Mouse (Mus musculus): ENCODE measurements around the gene Gm42420. TPM values are rescaled to one million over a fixed set of nuclear protein-coding genes. Genes with fewer than 3 reads are reported as not detected.

The Gm42420 gene
- polyA plus RNA-seq, 1 experiment from 2014 or later, result 1.4 TPM

DNA sequence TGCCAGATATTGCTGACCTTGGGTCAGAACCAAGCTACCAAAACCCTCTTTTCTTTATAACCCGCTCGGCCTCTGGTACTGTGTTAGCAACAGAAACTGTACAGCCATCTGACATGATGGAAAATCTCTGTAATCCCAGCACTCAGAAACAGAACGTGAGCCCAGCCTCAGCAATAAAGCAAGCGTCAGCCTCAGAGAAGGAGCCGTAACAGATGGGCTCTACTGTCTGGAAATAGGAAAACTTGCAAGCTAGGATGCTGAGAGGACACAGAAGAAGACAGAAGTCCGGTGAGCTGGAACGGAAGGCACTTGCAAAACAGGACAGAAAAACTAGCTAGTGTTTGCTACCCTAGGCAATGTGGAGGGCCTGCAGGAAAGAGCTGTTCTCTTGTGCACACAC is 40.1 kb upstream of the Gm42420 start:
- Histone ChIP-seq H3K27ac (ENCODE audit: low read depth, low read length) (no peak overlapping the region), H3K27me3 (ENCODE audit: control insufficient read depth, insufficient read depth, low read length) (no peaks in the 10 kb centered on the region), H3K4me1 (ENCODE audit: control insufficient read depth, insufficient read depth, low read length) (peaks cover 30% of the 10 kb centered on the region), H3K36me3 (ENCODE audit: control insufficient read depth, insufficient read depth, low read length) (no peaks in the 10 kb centered on the region), H3K9ac (ENCODE audit: low read depth, low read length) (no peak overlapping the region), H3K4me3 (ENCODE audit: low read depth, low read length) (no peak overlapping the region), H3K4me2 (no peak overlapping the region), H3K9me3 (replicated peaks; ENCODE audit: control insufficient read depth, low read length) (no peaks in the 10 kb centered on the region)
- ATAC-seq (replicated peaks; ENCODE audit: insufficient number of reproducible peaks, low FRiP score, low TSS enrichment), result no peak
- 82% methylated on average over 7 of the region's 7 CpGs for WGBS (ENCODE audit: insufficient replicate concordance)

DNA sequence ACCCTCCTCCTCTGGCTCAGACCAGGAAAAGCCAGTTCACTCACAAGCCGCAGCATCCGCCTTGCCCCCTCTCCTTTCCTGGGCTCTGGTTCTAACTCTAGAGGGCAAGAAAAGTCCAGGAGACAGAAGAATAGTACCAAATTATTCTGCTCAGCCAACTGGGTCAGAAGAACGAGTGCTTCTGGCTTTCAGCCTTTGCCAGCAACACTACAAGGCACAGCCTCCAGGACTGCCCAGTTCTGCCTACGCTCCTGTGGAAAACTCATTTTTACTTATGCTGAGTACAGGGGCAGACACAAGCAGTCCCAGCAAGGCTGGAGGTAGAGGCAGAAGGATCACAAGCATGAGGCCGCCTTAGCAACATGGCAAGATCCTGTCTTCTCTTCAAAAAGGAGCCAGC is 37.5 kb upstream of the Gm42420 start:
- no peak overlapping the region for H3K4me3 ChIP-seq (ENCODE audit: low read depth, low read length)
- H3K27me3 ChIP-seq (ENCODE audit: control insufficient read depth, insufficient read depth, low read length), result no peaks in the 10 kb centered on the region
- no peak overlapping the region for H3K27ac ChIP-seq (ENCODE audit: low read depth, low read length)
- WGBS (ENCODE audit: insufficient replicate concordance), result 79% methylated on average over 5 of the region's 5 CpGs
- H3K9ac ChIP-seq (ENCODE audit: low read depth, low read length), result no peak overlapping the region
- H3K4me1 ChIP-seq (ENCODE audit: control insufficient read depth, insufficient read depth, low read length), result peaks cover 23% of the 10 kb centered on the region
- no peaks in the 10 kb centered on the region for H3K36me3 ChIP-seq (ENCODE audit: control insufficient read depth, insufficient read depth, low read length)
- no peaks in the 10 kb centered on the region for H3K9me3 ChIP-seq (replicated peaks; ENCODE audit: control insufficient read depth, low read length)
- ATAC-seq (replicated peaks; ENCODE audit: insufficient number of reproducible peaks, low FRiP score, low TSS enrichment), result no peak
- H3K4me2 ChIP-seq, result no peak overlapping the region

DNA sequence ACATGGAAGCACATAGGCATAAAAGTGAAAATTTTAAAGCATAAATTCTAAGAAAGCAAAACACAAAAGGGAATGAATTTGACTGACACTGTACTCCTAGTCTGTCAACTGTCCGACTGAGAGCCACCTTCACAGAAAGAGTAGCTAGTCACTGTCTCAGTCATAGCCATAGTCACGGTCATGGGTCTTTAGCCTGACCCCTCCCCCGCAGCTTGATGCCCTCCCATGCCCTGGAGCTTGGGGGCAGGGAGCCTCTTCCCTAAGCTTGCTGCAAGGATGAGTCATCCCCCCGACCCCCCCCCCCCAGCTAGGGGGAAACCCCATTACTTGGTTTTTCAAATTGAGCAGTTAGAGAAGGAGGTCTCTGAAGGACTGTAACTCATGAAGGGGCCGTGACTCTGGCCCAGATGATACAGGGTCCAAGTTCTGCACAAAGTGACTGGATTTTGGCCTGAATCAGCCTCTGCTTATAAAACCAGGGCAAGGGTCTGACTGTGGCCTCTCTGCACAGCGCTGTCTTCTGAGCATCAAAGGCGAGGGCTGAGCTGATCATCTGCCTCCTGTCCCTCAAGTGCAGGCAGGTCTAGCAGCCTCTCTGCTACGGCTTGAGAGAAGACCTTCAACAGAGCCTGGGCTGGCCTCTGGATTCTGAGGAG is 33.4 kb upstream of the Gm42420 start:
- no peak for ATAC-seq (replicated peaks; ENCODE audit: insufficient number of reproducible peaks, low FRiP score, low TSS enrichment)
- H3K36me3 ChIP-seq (ENCODE audit: control insufficient read depth, insufficient read depth, low read length), result no peaks in the 10 kb centered on the region
- no peaks in the 10 kb centered on the region for H3K9me3 ChIP-seq (replicated peaks; ENCODE audit: control insufficient read depth, low read length)
- no peak overlapping the region for H3K4me2 ChIP-seq
- H3K9ac ChIP-seq (ENCODE audit: low read depth, low read length), result no peak overlapping the region
- H3K27me3 ChIP-seq (ENCODE audit: control insufficient read depth, insufficient read depth, low read length), result no peaks in the 10 kb centered on the region
- H3K27ac ChIP-seq (ENCODE audit: low read depth, low read length), result no peak overlapping the region
- H3K4me3 ChIP-seq (ENCODE audit: low read depth, low read length), result no peak overlapping the region
- H3K4me1 ChIP-seq (ENCODE audit: control insufficient read depth, insufficient read depth, low read length), result peaks cover 28% of the 10 kb centered on the region; the same call in 1 of the 2 replicates
- WGBS (ENCODE audit: insufficient replicate concordance), result 48% methylated on average over 8 of the region's 8 CpGs

DNA sequence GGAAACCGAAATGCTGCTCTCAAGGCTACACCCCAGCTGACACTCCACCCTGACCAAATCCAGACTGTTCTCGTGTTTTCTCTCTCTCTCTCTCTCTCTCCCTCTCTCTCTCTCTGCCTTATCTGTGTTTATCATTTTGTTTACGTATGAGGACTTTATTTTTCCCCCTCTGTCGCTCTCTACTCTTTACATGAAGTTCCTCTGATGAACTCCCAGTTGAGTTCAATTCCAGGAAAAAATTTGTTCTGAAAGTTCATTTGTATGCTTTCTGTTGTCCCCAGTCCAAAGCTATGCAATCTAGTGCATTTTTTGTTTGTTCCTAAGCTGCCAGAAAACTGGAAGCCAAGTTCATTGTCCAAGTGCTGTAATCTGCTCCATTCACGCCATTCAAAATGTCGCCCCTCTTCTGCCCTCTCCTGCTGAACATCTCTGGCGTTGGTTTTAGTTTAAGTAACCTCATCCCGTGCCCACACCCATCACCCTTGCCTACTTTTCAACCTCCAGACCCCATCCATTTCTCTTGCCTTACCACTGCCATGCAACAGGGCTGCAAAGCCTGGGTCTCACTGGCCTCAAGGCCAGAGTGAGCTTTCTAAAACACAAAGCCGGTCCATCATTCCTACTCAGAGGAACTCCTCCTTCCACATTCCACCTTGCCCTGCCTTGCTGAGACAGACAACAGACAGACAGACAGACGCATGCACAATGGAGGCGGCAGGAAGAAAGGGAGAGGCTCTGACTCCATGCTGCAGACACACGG is 30.5 kb upstream of the Gm42420 start:
- H3K27ac ChIP-seq (ENCODE audit: low read depth, low read length), result no peak overlapping the region

DNA sequence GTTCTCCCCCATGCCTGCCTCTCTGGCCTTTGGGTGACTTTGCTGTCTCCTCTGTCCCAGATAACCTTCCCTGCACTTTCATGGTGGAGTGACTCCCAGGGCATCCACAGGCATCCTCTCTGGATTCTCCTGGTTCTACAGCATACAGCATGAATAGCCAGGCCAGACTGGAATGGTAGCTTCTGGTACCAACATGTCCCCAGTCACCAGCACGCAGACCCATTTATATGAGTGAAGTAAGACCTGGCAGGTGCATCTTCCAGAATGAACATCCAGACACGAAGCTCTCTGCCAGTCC is 30.0 kb upstream of the Gm42420 start:
- Histone ChIP-seq H3K9me3 (replicated peaks; ENCODE audit: control insufficient read depth, low read length) (no peaks in the 10 kb centered on the region), H3K36me3 (ENCODE audit: control insufficient read depth, insufficient read depth, low read length) (no peaks in the 10 kb centered on the region), H3K27me3 (ENCODE audit: control insufficient read depth, insufficient read depth, low read length) (no peaks in the 10 kb centered on the region), H3K27ac (ENCODE audit: low read depth, low read length) (no peak overlapping the region), H3K4me3 (ENCODE audit: low read depth, low read length) (peak overlapping the region; percentile 95; the same call in 1 of the 2 replicates), H3K9ac (ENCODE audit: low read depth, low read length) (no peak overlapping the region), H3K4me2 (peak overlapping the region; percentile 75), H3K4me1 (ENCODE audit: control insufficient read depth, insufficient read depth, low read length) (peaks cover 30% of the 10 kb centered on the region)
- ATAC-seq (replicated peaks; ENCODE audit: insufficient number of reproducible peaks, low FRiP score, low TSS enrichment), result no peak
- 85% methylated on average over 2 of the region's 2 CpGs for WGBS (ENCODE audit: insufficient replicate concordance)

More for the DNA sequence above, 30.5 kb upstream of the Gm42420 start:
- H3K4me2 ChIP-seq, result peak overlapping the region; percentile 75
- no peak for ATAC-seq (replicated peaks; ENCODE audit: insufficient number of reproducible peaks, low FRiP score, low TSS enrichment)
- peaks cover 30% of the 10 kb centered on the region for H3K4me1 ChIP-seq (ENCODE audit: control insufficient read depth, insufficient read depth, low read length)
- H3K4me3 ChIP-seq (ENCODE audit: low read depth, low read length), result peak overlapping the region; percentile 95; the same call in 1 of the 2 replicates
- no peaks in the 10 kb centered on the region for H3K36me3 ChIP-seq (ENCODE audit: control insufficient read depth, insufficient read depth, low read length)
- H3K9me3 ChIP-seq (replicated peaks; ENCODE audit: control insufficient read depth, low read length), result no peaks in the 10 kb centered on the region
- H3K9ac ChIP-seq (ENCODE audit: low read depth, low read length), result no peak overlapping the region
- 58% methylated on average over 12 of the region's 12 CpGs for WGBS (ENCODE audit: insufficient replicate concordance)
- no peaks in the 10 kb centered on the region for H3K27me3 ChIP-seq (ENCODE audit: control insufficient read depth, insufficient read depth, low read length)

DNA sequence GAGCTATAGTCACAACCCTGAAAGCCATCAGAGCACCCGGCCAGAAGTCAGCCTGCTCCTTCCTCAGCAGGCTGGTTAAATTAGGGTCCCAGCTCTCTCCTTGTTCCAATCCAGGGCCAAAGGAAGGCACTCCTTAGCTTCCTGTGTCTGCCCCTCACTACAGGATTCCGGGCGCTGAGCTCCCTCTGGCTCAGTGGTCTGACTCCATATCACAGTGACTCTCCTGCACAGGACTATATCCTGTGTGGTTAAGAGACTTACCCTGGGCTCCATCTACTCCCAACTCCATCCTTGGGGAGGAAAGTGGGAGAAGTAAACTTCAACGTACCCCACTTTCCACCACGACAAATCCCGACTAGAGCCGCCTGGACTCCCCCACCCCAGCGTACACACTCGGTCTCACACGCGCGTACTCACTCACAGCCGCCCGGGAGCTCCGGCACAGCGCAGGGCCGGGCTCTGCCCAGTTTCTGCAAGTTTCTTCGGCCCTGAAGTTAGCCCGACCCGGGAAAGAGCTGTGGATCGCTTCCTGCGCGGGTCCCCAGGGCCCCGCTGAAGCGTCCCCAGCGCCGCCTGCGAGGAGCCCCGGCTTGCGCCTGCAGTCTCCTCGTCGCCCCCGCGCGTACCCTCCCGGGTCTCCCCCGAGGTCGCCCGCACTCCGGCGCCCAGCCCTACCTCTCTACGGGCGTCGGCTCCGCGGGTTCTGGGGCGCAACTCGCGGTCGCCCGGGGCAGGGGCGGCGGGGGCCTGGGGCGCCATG is 28.5 kb upstream of the Gm42420 start:
- peak; percentile 50 for ATAC-seq (replicated peaks; ENCODE audit: insufficient number of reproducible peaks, low FRiP score, low TSS enrichment)
- Histone ChIP-seq H3K27ac (ENCODE audit: low read depth, low read length) (peak overlapping the region; percentile 77), H3K9me3 (replicated peaks; ENCODE audit: control insufficient read depth, low read length) (no peaks in the 10 kb centered on the region), H3K36me3 (ENCODE audit: control insufficient read depth, insufficient read depth, low read length) (no peaks in the 10 kb centered on the region), H3K27me3 (ENCODE audit: control insufficient read depth, insufficient read depth, low read length) (no peaks in the 10 kb centered on the region), H3K9ac (ENCODE audit: low read depth, low read length) (peak overlapping the region; percentile 87), H3K4me3 (ENCODE audit: low read depth, low read length) (peak overlapping the region; percentile 95), H3K4me1 (ENCODE audit: control insufficient read depth, insufficient read depth, low read length) (peaks cover 29% of the 10 kb centered on the region), H3K4me2 (peak overlapping the region; percentile 75)
- WGBS (ENCODE audit: insufficient replicate concordance), result under 1% methylated on average over 53 of the region's 54 CpGs

DNA sequence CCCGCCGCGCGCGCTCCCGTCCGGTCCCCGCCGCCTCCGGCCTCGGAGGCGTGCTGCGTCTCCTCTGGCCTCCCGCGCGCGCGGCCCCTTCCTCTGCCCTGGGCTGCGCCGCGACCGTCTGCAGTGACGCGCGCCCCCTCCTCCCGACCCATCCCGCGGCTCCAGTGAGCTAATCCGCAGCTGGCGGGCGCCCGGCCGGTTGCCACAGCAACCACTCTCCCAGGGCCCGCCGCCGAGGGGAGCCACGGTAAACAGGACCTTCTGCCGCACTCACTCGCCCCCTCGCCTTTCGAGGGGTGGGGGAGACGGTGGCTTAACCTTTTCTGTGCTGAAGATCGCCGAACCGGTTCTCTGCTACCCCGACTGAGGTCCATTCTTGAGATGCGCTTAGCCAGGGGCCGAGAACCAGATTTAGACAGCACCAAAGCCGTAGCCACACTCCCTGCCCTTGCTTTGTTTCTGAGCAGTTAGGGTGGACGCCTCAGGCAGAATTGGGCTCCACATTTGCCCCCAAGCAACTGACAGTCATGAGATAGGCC is 27.8 kb upstream of the Gm42420 start, which contains the start of gene Dennd2a:
Dennd2a (minus strand) TSS at position 145 of the 539 bp plus-strand sequence.
- H3K9ac ChIP-seq (ENCODE audit: low read depth, low read length), result peak within 1 kb of the TSS; percentile 87
- H3K36me3 ChIP-seq (ENCODE audit: control insufficient read depth, insufficient read depth, low read length), result no peaks in the 10 kb centered on the region
- peak; percentile 90 for ATAC-seq (replicated peaks; ENCODE audit: insufficient number of reproducible peaks, low FRiP score, low TSS enrichment)
- 1% methylated on average over 32 of the region's 50 CpGs for WGBS (ENCODE audit: insufficient replicate concordance)
- peaks cover 23% of the 10 kb centered on the region for H3K4me1 ChIP-seq (ENCODE audit: control insufficient read depth, insufficient read depth, low read length)
- H3K4me2 ChIP-seq, result peak within 1 kb of the TSS; percentile 75
- no peaks in the 10 kb centered on the region for H3K27me3 ChIP-seq (ENCODE audit: control insufficient read depth, insufficient read depth, low read length)
- no peaks in the 10 kb centered on the region for H3K9me3 ChIP-seq (replicated peaks; ENCODE audit: control insufficient read depth, low read length)
- peak within 1 kb of the TSS; percentile 95 for H3K4me3 ChIP-seq (ENCODE audit: low read depth, low read length)
- peak within 1 kb of the TSS; percentile 77 for H3K27ac ChIP-seq (ENCODE audit: low read depth, low read length)

DNA sequence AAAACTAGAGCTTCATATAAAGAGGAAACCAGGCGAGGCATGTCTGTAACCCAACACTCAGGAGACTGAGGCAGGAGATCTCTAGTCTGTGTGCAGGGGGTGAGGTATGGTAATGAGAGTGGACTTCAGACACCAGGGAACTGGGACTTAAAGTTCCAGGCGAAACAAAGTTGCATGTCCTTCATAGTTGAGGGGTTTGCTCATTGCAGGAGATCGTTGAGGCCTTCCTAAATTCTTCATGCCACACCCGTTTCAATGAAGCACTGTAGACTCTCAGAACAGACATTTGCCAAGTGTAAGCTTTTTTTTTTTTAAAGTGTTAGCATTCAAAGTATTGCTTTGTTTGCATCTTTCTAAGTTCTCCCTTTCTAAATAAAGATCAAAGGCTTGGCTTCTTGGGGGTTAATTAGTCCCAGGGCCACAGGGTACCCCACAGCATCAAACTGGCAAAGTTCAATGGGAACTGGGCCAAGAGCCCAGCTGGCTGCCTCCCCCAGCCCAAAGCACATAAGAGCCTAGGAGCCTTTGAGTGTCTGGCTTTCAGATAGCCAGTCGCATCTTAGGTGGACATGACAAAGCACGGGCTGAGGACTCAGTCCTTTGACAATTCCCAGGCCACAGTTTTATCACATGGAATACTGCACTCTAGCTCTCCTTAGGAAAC is 26.1 kb upstream of the Gm42420 start:
- no peak overlapping the region for H3K9ac ChIP-seq (ENCODE audit: low read depth, low read length)
- no peak for ATAC-seq (replicated peaks; ENCODE audit: insufficient number of reproducible peaks, low FRiP score, low TSS enrichment)
- H3K27me3 ChIP-seq (ENCODE audit: control insufficient read depth, insufficient read depth, low read length), result no peaks in the 10 kb centered on the region
- no peak overlapping the region for H3K4me3 ChIP-seq (ENCODE audit: low read depth, low read length)
- H3K27ac ChIP-seq (ENCODE audit: low read depth, low read length), result no peak overlapping the region; the same call in 1 of the 2 replicates
- H3K4me2 ChIP-seq, result no peak overlapping the region
- H3K36me3 ChIP-seq (ENCODE audit: control insufficient read depth, insufficient read depth, low read length), result no peaks in the 10 kb centered on the region
- WGBS (ENCODE audit: insufficient replicate concordance), result 44% methylated on average over 6 of the region's 6 CpGs
- H3K9me3 ChIP-seq (replicated peaks; ENCODE audit: control insufficient read depth, low read length), result no peaks in the 10 kb centered on the region
- peaks cover 23% of the 10 kb centered on the region for H3K4me1 ChIP-seq (ENCODE audit: control insufficient read depth, insufficient read depth, low read length)

Measured in heart, embryonic 11.5 days (tissue).